Mouse (Mus musculus) CH12.LX (cell line): ENCODE measurements around the gene Pex14.

Experiments
- CTCF ChIP-seq, 2 experiments: IDR thresholded peaks in 1 of 2; conservative IDR thresholded peaks in 1 of 2; 2 replicates each; pipeline ENCODE4 v1.5.1; 2011 to 2012; ENCODE audit warnings: low read depth in 2 of 2, low read length in 2 of 2, improper control_type of control experiment in 1 of 2, inconsistent platforms in 1 of 2, mild to moderate bottlenecking in 1 of 2, moderate library complexity in 1 of 2
- EP300 ChIP-seq: IDR thresholded peaks from 2 replicates; pipeline ENCODE4 v1.6.1; 2011; ENCODE audit warnings: low read length, improper control_type of control experiment
- KAT2A ChIP-seq: IDR thresholded peaks from 2 replicates; pipeline ENCODE4 v1.6.1; 2012; ENCODE audit warnings: low read length, improper control_type of control experiment, inconsistent platforms; ENCODE audit not compliant: insufficient replicate concordance
- MAX ChIP-seq: IDR thresholded peaks from 2 replicates; pipeline ENCODE4 v1.6.1; 2011; ENCODE audit warnings: low read length, improper control_type of control experiment
- POLR2A ChIP-seq: IDR thresholded peaks from 2 replicates; pipeline ENCODE4 v1.6.1; 2011; ENCODE audit warnings: low read depth, mild to moderate bottlenecking, improper control_type of control experiment, low read length
- TCF12 ChIP-seq: IDR thresholded peaks from 2 replicates; pipeline ENCODE4 v1.6.1; 2014; ENCODE audit warnings: low read depth, mild to moderate bottlenecking, inconsistent platforms, low read length, improper control_type of control experiment
- UBTF ChIP-seq: IDR thresholded peaks from 2 replicates; pipeline ENCODE4 v1.6.1; 2012; ENCODE audit warnings: low read depth, mild to moderate bottlenecking, inconsistent platforms, low read length, improper control_type of control experiment, moderate library complexity
- USF1 ChIP-seq: IDR thresholded peaks from 2 replicates; pipeline ENCODE4 v1.6.1; 2014; ENCODE audit warnings: low read depth, mild to moderate bottlenecking, inconsistent platforms, low read length, improper control_type of control experiment

DNA sequence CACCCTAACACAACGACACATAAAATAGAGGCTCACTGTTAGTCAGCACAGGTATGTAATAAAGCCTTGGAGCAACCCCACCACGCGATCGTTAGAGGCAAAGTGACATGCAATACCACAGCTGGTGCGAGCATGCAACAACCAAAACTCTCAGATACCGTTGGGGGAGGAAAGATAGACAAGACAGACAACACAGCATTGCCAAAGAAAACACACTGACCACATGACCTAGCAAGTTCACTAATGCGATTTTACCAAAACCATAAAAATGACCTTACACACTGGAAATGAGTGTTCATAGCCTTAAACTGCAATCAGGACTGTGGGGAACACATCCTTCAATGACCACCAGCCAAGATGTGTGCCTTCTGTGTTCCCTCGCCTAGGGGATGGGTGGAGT, 8.3 kb downstream of the Pex14 start:
- TF ChIP-seq UBTF, result no peak
- TF ChIP-seq MAX, result no peak
- no peak for TF ChIP-seq EP300
- TF ChIP-seq CTCF (conservative IDR thresholded peaks at IDR 0.05 in 1 of 2, IDR thresholded peaks at IDR 0.05 in 1 of 2; ENCODE audit: low read depth in 2 of 2, low read length in 2 of 2), result no peak
- TF ChIP-seq KAT2A, result no peak
- TF ChIP-seq POLR2A, result no peak
- TF ChIP-seq USF1, result no peak
- no peak for TF ChIP-seq TCF12
